Mouse (Mus musculus): ENCODE measurements around the gene Serpinf1. TPM values are rescaled to one million over a fixed set of nuclear protein-coding genes. Genes with fewer than 3 reads are reported as not detected.

Serpinf1 gene
- 50.9 and 55.1 TPM in 2 replicates for polyA plus RNA-seq (2014; fragmentation: Nextera tagmentation; extraction: Ambion mirVana)

GRCm38 (mm10) chr11:75422013-75422792 is at the start of gene Serpinf1:
TSS of gene Serpinf1 (minus strand) at chr11:75422701.
- Histone ChIP-seq H3K36me3 (ENCODE audit: control insufficient read depth, insufficient read depth, low read length) (no peaks in the 10 kb centered on the region), H3K4me3 (ENCODE audit: low read depth, low read length) (peak within 1 kb of the TSS; percentile 16), H3K9me3 (replicated peaks; ENCODE audit: control insufficient read depth, low read length) (no peaks in the 10 kb centered on the region), H3K4me1 (ENCODE audit: control insufficient read depth, insufficient read depth, low read length) (peaks cover 7% of the 10 kb centered on the region; the same call in 1 of the 2 replicates), H3K27ac (ENCODE audit: low read depth, low read length) (peak within 1 kb of the TSS; percentile 41; the same call in 1 of the 2 replicates), H3K4me2 (peak within 1 kb of the TSS; percentile 42), H3K27me3 (ENCODE audit: control insufficient read depth, insufficient read depth, low read length) (no peaks in the 10 kb centered on the region), H3K9ac (ENCODE audit: low read depth, low read length) (peak within 1 kb of the TSS; percentile 1; the same call in 1 of the 2 replicates)
- no peak for ATAC-seq (replicated peaks; ENCODE audit: insufficient number of reproducible peaks, low FRiP score, low TSS enrichment)
- 33% methylated on average over 10 of the region's 10 CpGs for WGBS (ENCODE audit: insufficient replicate concordance)

GRCm38 (mm10) chr11:75470675-75471074 is 48.2 kb upstream of the Serpinf1 start:
- Histone ChIP-seq H3K9ac (ENCODE audit: low read depth, low read length) (no peak overlapping the region), H3K36me3 (ENCODE audit: control insufficient read depth, insufficient read depth, low read length) (peaks cover 4% of the 10 kb centered on the region), H3K9me3 (replicated peaks; ENCODE audit: control insufficient read depth, low read length) (no peaks in the 10 kb centered on the region), H3K4me3 (ENCODE audit: low read depth, low read length) (no peak overlapping the region), H3K4me2 (no peak overlapping the region), H3K27me3 (ENCODE audit: control insufficient read depth, insufficient read depth, low read length) (no peaks in the 10 kb centered on the region), H3K4me1 (ENCODE audit: control insufficient read depth, insufficient read depth, low read length) (peaks cover 9% of the 10 kb centered on the region), H3K27ac (ENCODE audit: low read depth, low read length) (no peak overlapping the region)
- 73% methylated on average over 3 of the region's 3 CpGs for WGBS (ENCODE audit: insufficient replicate concordance)
- ATAC-seq (replicated peaks; ENCODE audit: insufficient number of reproducible peaks, low FRiP score, low TSS enrichment): no peak

- Histone ChIP-seq H3K36me3 (ENCODE audit: control insufficient read depth, insufficient read depth, low read length) (peaks cover 8% of the 10 kb centered on the region), H3K4me1 (ENCODE audit: control insufficient read depth, insufficient read depth, low read length) (peaks cover 9% of the 10 kb centered on the region), H3K27ac (ENCODE audit: low read depth, low read length) (no peak overlapping the region), H3K4me2 (no peak overlapping the region), H3K4me3 (ENCODE audit: low read depth, low read length) (no peak overlapping the region), H3K9me3 (replicated peaks; ENCODE audit: control insufficient read depth, low read length) (no peaks in the 10 kb centered on the region), H3K27me3 (ENCODE audit: control insufficient read depth, insufficient read depth, low read length) (no peaks in the 10 kb centered on the region), H3K9ac (ENCODE audit: low read depth, low read length) (no peak overlapping the region)
- no peak for ATAC-seq (replicated peaks; ENCODE audit: insufficient number of reproducible peaks, low FRiP score, low TSS enrichment)
- WGBS (ENCODE audit: insufficient replicate concordance): 91% methylated on average over 4 of the region's 4 CpGs
Observed at GRCm38 (mm10) chr11:75469261-75469660, 46.8 kb upstream of the Serpinf1 start.

- Histone ChIP-seq H3K27ac (ENCODE audit: low read depth, low read length) (0 out of 2 replicates have a peak overlapping the region, but pooled peaks have one; percentile 15), H3K27me3 (ENCODE audit: control insufficient read depth, insufficient read depth, low read length) (no peaks in the 10 kb centered on the region), H3K9me3 (replicated peaks; ENCODE audit: control insufficient read depth, low read length) (no peaks in the 10 kb centered on the region), H3K9ac (ENCODE audit: low read depth, low read length) (peak overlapping the region; percentile 79), H3K36me3 (ENCODE audit: control insufficient read depth, insufficient read depth, low read length) (peaks cover 8% of the 10 kb centered on the region), H3K4me3 (ENCODE audit: low read depth, low read length) (peak overlapping the region; percentile 52), H3K4me1 (ENCODE audit: control insufficient read depth, insufficient read depth, low read length) (peaks cover 13% of the 10 kb centered on the region), H3K4me2 (peak overlapping the region; percentile 92)
- WGBS (ENCODE audit: insufficient replicate concordance): 51% methylated on average over 7 of the region's 7 CpGs
- ATAC-seq (replicated peaks; ENCODE audit: insufficient number of reproducible peaks, low FRiP score, low TSS enrichment): no peak
Observed at GRCm38 (mm10) chr11:75468410-75468809, 45.9 kb upstream of the Serpinf1 start.

GRCm38 (mm10) chr11:75467512-75468215 is 45.2 kb upstream of the Serpinf1 start:
- Histone ChIP-seq H3K27me3 (ENCODE audit: control insufficient read depth, insufficient read depth, low read length) (no peaks in the 10 kb centered on the region), H3K4me1 (ENCODE audit: control insufficient read depth, insufficient read depth, low read length) (peaks cover 15% of the 10 kb centered on the region), H3K4me2 (peak overlapping the region; percentile 92), H3K36me3 (ENCODE audit: control insufficient read depth, insufficient read depth, low read length) (peaks cover 8% of the 10 kb centered on the region), H3K9me3 (replicated peaks; ENCODE audit: control insufficient read depth, low read length) (no peaks in the 10 kb centered on the region), H3K4me3 (ENCODE audit: low read depth, low read length) (peak overlapping the region; percentile 52), H3K9ac (ENCODE audit: low read depth, low read length) (peak overlapping the region; percentile 79), H3K27ac (ENCODE audit: low read depth, low read length) (peak overlapping the region; percentile 29; the same call in 1 of the 2 replicates)
- 12% methylated on average over 19 of the region's 19 CpGs for WGBS (ENCODE audit: insufficient replicate concordance)
- ATAC-seq (replicated peaks; ENCODE audit: insufficient number of reproducible peaks, low FRiP score, low TSS enrichment): peak; percentile 75

- Histone ChIP-seq H3K27me3 (ENCODE audit: control insufficient read depth, insufficient read depth, low read length) (no peaks in the 10 kb centered on the region), H3K9ac (ENCODE audit: low read depth, low read length) (no peak overlapping the region), H3K4me2 (peak overlapping the region; percentile 92; the same call in 1 of the 2 replicates), H3K4me1 (ENCODE audit: control insufficient read depth, insufficient read depth, low read length) (peaks cover 15% of the 10 kb centered on the region), H3K36me3 (ENCODE audit: control insufficient read depth, insufficient read depth, low read length) (peaks cover 8% of the 10 kb centered on the region), H3K4me3 (ENCODE audit: low read depth, low read length) (peak overlapping the region; percentile 52; the same call in 1 of the 2 replicates), H3K9me3 (replicated peaks; ENCODE audit: control insufficient read depth, low read length) (no peaks in the 10 kb centered on the region), H3K27ac (ENCODE audit: low read depth, low read length) (peak overlapping the region; percentile 29; the same call in 1 of the 2 replicates)
- ATAC-seq (replicated peaks; ENCODE audit: insufficient number of reproducible peaks, low FRiP score, low TSS enrichment): no peak
- 95% methylated on average over 4 of the region's 4 CpGs for WGBS (ENCODE audit: insufficient replicate concordance)
Observed at GRCm38 (mm10) chr11:75466731-75467505, 44.4 kb upstream of the Serpinf1 start.

GRCm38 (mm10) chr11:75465051-75465450 is 42.5 kb upstream of the Serpinf1 start:
- Histone ChIP-seq H3K4me3 (ENCODE audit: low read depth, low read length) (no peak overlapping the region), H3K9me3 (replicated peaks; ENCODE audit: control insufficient read depth, low read length) (no peaks in the 10 kb centered on the region), H3K9ac (ENCODE audit: low read depth, low read length) (no peak overlapping the region), H3K27me3 (ENCODE audit: control insufficient read depth, insufficient read depth, low read length) (no peaks in the 10 kb centered on the region), H3K4me2 (no peak overlapping the region), H3K4me1 (ENCODE audit: control insufficient read depth, insufficient read depth, low read length) (peaks cover 16% of the 10 kb centered on the region), H3K36me3 (ENCODE audit: control insufficient read depth, insufficient read depth, low read length) (peaks cover 8% of the 10 kb centered on the region), H3K27ac (ENCODE audit: low read depth, low read length) (no peak overlapping the region)
- ATAC-seq (replicated peaks; ENCODE audit: insufficient number of reproducible peaks, low FRiP score, low TSS enrichment): no peak
- WGBS (ENCODE audit: insufficient replicate concordance): 90% methylated on average over 6 of the region's 6 CpGs

GRCm38 (mm10) chr11:75464417-75464816 is 41.9 kb upstream of the Serpinf1 start:
- H3K9me3 ChIP-seq (replicated peaks; ENCODE audit: control insufficient read depth, low read length): no peaks in the 10 kb centered on the region
- no peaks in the 10 kb centered on the region for H3K27me3 ChIP-seq (ENCODE audit: control insufficient read depth, insufficient read depth, low read length)
- H3K27ac ChIP-seq (ENCODE audit: low read depth, low read length): no peak overlapping the region
- WGBS (ENCODE audit: insufficient replicate concordance): 87% methylated on average over 6 of the region's 6 CpGs
- no peak overlapping the region for H3K9ac ChIP-seq (ENCODE audit: low read depth, low read length)
- H3K4me1 ChIP-seq (ENCODE audit: control insufficient read depth, insufficient read depth, low read length): peaks cover 22% of the 10 kb centered on the region
- H3K36me3 ChIP-seq (ENCODE audit: control insufficient read depth, insufficient read depth, low read length): peaks cover 8% of the 10 kb centered on the region
- no peak for ATAC-seq (replicated peaks; ENCODE audit: insufficient number of reproducible peaks, low FRiP score, low TSS enrichment)
- H3K4me2 ChIP-seq: no peak overlapping the region
- no peak overlapping the region for H3K4me3 ChIP-seq (ENCODE audit: low read depth, low read length)

All from heart, embryonic 11.5 days (tissue).